Mouse (Mus musculus): ENCODE data around the gene Arhgef19. TPM values are rescaled to one million over a fixed set of nuclear protein-coding genes. Genes with fewer than 3 reads are reported as not detected.

Gene Arhgef19
- polyA plus RNA-seq, 1 experiment = 2.6 TPM

DNA sequence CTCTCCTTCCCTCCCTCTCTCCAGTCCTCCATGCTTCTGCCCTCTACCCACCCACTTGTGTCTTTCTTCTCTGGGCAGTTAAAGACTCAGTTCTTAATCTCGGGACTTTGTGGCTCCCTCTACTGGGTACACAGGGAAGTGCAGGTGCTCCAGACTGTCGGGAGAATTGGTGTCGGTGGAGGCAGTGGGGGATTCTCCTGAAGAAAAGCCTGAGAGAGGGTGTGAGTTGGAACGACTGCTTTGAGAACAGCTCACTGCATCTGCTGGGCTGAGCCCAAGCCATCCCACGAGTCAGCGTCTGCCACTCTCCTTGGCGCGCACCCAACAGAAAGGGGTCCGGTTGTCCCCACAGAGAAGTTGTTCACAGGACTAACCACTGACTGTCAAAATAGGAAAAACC is 28.5 kb downstream of the Arhgef19 start:
- peak; percentile 72 for DNase-seq (ENCODE audit: low read depth)
- TF ChIP-seq POLR2A (IDR thresholded peaks at IDR 0.05; ENCODE audit: borderline replicate concordance, extremely low read depth, insufficient read depth, insufficient read length, poor library complexity, severe bottlenecking) = no peak
- TF ChIP-seq CTCF (IDR thresholded peaks at IDR 0.05; ENCODE audit: borderline replicate concordance, extremely low read depth, insufficient read depth, insufficient read length) = peak; percentile 79; the same call in 1 of the 2 replicates

DNA sequence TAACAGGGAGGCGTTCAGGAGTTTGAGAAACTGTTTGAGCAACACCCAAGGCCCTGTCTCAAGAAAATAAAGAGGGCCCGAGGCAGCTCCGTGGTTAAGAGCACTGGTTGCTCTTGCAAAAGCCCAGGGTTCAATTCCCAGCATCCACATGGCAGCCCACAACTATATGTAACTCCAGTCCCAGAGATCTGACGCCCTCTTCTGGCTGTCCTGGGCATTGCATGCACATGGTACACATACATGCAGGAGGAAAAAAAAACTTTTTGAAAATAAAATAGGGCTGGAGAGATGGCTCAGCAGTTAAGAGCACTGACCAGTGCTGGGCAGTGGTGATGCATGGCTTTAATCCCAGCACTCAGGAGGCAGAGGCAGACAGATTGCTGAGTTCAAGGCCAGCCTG is 29.1 kb downstream of the Arhgef19 start:
- DNase-seq (ENCODE audit: low read depth) = no peak
- TF ChIP-seq POLR2A (IDR thresholded peaks at IDR 0.05; ENCODE audit: borderline replicate concordance, extremely low read depth, insufficient read depth, insufficient read length, poor library complexity, severe bottlenecking) (no peak), CTCF (IDR thresholded peaks at IDR 0.05; ENCODE audit: borderline replicate concordance, extremely low read depth, insufficient read depth, insufficient read length) (peak; percentile 30; the same call in 1 of the 2 replicates)

DNA sequence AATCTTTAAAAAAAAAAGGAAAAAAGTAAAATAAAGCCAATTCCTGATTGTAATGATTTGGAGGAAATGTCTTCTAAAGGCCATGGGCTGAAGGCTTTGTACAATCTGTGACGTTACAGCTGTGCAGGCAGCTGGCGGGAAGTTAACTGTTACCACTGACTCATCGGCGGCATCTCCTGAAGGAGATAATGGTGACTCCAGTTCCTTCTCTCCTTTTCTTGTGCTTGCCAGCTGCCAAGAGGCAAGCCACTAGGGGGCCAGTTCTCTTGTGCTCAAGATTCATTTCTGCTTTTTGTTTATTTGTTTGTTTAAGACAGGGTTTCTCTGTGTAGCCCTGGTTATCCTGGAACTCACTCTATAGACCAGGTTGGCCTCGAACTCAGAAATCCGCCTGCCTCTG is 29.8 kb downstream of the Arhgef19 start:
- DNase-seq (ENCODE audit: low read depth) = no peak
- TF ChIP-seq POLR2A (IDR thresholded peaks at IDR 0.05; ENCODE audit: borderline replicate concordance, extremely low read depth, insufficient read depth, insufficient read length, poor library complexity, severe bottlenecking) (no peak), CTCF (IDR thresholded peaks at IDR 0.05; ENCODE audit: borderline replicate concordance, extremely low read depth, insufficient read depth, insufficient read length) (0 out of 2 replicates have a peak, but pooled peaks have one; percentile 1)

DNA sequence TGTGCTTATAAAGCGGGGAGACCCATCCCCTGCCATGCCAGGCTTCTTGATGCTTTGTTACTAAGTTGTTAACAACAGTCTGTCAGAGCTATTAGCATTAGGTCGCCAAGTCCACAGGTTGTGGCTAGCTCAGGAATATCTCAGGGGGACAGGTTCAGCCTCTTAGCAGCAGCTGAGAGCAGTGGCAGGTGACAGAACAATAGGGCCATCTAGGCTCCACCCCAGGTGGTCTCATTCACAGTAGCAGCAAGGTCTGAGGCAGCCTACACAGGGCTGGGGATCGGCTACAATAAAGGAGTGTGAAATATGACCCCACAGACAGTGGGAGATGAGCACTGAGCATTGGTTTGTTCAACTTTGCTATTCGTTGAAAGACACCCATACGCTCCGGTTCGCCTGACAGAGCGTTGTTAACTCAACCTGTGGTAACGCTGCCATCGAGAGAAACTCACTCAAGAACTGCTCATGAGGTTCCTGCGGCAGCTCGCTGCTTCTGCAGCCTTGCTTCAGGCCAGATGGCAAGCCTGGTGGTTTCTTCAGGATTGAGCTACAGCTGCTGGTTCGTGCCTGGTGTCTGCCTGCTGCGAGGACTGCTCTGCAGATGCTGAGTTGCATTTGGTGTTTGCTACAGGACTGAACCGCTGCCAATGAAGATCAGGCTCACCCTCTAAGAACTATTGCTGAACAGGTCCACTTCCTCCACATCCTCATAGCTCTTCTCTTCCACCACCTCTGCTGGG is 31.1 kb downstream of the Arhgef19 start:
- DNase-seq (ENCODE audit: low read depth) = no peak
- no peak for TF ChIP-seq CTCF (IDR thresholded peaks at IDR 0.05; ENCODE audit: borderline replicate concordance, extremely low read depth, insufficient read depth, insufficient read length)
- no peak for TF ChIP-seq POLR2A (IDR thresholded peaks at IDR 0.05; ENCODE audit: borderline replicate concordance, extremely low read depth, insufficient read depth, insufficient read length, poor library complexity, severe bottlenecking)

DNA sequence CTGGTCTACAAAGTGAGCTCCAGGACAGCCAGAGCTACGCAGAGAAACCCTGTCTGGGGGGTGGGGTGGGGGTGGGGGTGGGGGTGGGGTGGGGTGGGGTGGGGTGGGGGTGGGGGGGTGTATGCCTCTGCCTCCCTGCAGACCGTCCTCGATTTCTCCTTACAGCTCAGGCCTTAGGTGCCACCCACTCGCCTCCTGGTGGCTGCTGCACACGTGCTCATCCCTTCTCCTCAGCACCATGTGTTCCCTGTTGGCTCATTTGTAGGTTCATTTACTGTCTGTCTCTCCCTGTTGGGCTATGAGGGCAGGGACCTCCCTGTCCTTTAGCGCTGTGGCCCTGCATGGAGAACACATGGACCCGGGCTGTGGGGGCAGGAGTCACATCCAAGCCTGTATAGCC is 31.9 kb downstream of the Arhgef19 start:
- no peak for TF ChIP-seq CTCF (IDR thresholded peaks at IDR 0.05; ENCODE audit: borderline replicate concordance, extremely low read depth, insufficient read depth, insufficient read length)
- no peak for TF ChIP-seq POLR2A (IDR thresholded peaks at IDR 0.05; ENCODE audit: borderline replicate concordance, extremely low read depth, insufficient read depth, insufficient read length, poor library complexity, severe bottlenecking)
- no peak for DNase-seq (ENCODE audit: low read depth)

DNA sequence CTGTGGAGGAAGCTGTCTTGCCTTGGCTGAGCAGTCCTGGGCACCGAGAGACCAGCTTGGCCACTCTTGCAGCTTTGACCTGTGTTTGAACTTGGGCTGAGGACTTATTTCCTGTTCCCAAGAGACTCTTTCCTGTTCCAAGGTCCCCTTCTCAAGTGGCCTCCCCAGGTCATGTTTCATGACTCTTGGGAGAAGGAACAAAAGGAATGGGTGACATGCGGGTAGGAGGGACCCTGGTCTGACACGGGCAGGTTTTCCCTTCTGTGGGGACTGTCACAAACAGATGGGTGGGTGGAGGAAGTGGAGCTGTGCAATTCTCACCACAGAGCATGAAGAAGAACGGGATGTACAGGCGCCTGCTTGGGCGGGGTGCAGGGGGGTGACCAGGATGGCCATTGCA is 32.4 kb downstream of the Arhgef19 start:
- TF ChIP-seq POLR2A (IDR thresholded peaks at IDR 0.05; ENCODE audit: borderline replicate concordance, extremely low read depth, insufficient read depth, insufficient read length, poor library complexity, severe bottlenecking) = no peak
- TF ChIP-seq CTCF (IDR thresholded peaks at IDR 0.05; ENCODE audit: borderline replicate concordance, extremely low read depth, insufficient read depth, insufficient read length) = no peak
- no peak for DNase-seq (ENCODE audit: low read depth)

DNA sequence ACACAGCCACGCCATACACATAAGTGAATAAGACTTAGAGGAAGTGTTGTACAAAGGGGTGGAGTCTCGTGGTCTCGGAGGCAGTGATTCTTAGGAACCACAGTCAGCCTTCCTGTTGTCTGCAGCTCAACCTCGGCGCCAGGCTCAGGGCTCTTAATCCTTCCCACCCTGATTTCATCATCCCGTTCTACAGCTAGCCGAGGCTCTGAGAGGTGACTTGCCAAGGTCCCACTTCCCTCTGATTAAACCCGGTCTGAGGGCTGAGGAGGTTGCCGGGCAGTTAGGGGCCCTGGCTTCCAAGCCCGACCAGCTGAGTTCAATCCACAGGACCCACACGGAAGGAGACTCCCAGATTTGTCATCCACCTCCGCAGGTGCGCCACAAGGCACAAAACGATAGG is 33.6 kb downstream of the Arhgef19 start:
- TF ChIP-seq CTCF (IDR thresholded peaks at IDR 0.05; ENCODE audit: borderline replicate concordance, extremely low read depth, insufficient read depth, insufficient read length) = no peak

DNA sequence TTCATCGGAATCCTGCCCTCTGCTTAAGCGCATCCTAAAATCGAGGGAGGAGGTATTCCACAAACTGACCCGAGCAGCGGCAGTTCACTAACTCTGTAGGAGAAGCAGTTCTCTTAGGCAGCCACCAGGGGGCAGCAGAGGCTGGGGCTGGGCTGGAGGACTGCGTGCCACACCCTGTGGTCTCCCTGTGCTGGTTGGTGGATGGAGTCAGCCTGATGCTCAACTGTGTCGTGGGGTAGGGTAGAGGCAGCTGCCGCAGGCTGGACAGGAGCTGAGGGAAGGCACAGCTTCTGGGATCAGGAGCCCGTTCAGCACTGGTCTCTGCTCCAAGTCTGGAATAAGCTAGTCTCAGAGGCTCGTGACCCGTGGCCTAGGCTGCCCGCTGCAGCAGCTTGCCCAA is 34.0 kb downstream of the Arhgef19 start:
- peak; percentile 100 for TF ChIP-seq CTCF (IDR thresholded peaks at IDR 0.05; ENCODE audit: borderline replicate concordance, extremely low read depth, insufficient read depth, insufficient read length)
- no peak for TF ChIP-seq POLR2A (IDR thresholded peaks at IDR 0.05; ENCODE audit: borderline replicate concordance, extremely low read depth, insufficient read depth, insufficient read length, poor library complexity, severe bottlenecking)

More for the DNA sequence above, 33.6 kb downstream of the Arhgef19 start:
- no peak for DNase-seq (ENCODE audit: low read depth)

DNA sequence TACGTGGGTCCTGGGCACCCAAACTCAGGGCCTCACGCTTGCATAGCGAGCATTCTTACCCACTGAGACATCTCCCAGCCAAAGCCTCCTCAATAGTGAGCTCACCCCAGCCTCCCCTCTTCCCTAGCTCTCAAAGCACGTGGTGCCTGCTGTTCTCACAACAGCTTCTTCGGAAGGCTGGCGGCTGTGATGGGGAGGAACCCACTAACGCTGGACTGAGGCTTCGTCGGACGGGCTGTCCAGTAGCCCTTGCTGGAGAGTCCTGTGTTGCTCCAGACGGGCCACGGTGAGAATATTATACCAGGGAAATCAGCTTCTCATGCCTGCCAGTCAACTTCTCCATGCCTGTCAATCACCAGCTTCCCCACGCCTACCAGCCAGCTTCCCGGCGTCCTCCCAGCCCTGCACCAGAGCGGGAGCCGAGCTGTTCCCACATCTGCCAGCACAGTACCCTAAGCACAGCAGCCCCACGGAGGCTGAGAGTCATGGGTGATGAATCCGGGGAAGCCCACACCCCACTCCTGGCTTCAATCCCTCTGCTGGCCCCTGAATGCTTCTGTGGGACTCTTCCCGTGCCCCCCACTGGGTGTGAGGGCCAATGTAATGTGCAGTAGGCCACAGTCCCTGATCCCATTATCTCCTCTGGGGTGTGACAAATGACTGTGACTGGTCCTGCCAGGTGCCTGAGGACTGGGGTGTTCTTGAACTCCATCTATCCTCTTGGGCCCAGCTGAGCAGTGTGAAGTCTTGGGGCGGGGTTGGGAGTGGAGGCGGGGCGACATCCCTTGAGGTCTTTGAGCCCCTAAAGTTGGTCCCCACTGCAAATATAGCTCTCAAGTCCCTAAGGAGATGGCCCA is 35.4 kb downstream of the Arhgef19 start:
- TF ChIP-seq POLR2A (IDR thresholded peaks at IDR 0.05; ENCODE audit: borderline replicate concordance, extremely low read depth, insufficient read depth, insufficient read length, poor library complexity, severe bottlenecking) (no peak), CTCF (IDR thresholded peaks at IDR 0.05; ENCODE audit: borderline replicate concordance, extremely low read depth, insufficient read depth, insufficient read length) (no peak)
- DNase-seq (ENCODE audit: low read depth) = peak; percentile 81

More for the DNA sequence above, 34.0 kb downstream of the Arhgef19 start:
- DNase-seq (ENCODE audit: low read depth) = peak; percentile 90

DNA sequence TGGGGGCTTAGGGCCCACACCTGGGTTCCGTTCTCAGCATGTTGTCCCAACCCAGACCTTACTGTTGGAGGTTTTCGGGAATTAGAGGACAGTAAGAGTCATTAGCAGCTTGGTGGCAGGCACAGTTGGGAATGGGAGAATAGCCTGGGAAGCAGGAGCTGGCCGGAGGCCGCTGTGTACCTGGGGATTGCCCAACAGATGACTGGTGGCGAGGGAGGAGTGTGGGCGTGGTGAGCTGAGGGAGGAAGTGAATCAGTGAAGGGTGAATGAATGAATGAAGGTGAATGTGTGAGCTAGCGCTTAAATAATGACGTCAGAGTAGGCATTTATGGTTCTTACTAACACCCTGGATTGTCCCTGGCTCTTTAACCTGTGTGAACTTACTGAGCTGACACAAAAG is 37.9 kb downstream of the Arhgef19 start:
- no peak for DNase-seq (ENCODE audit: low read depth)
- no peak for TF ChIP-seq POLR2A (IDR thresholded peaks at IDR 0.05; ENCODE audit: borderline replicate concordance, extremely low read depth, insufficient read depth, insufficient read length, poor library complexity, severe bottlenecking)
- TF ChIP-seq CTCF (IDR thresholded peaks at IDR 0.05; ENCODE audit: borderline replicate concordance, extremely low read depth, insufficient read depth, insufficient read length) = no peak

DNA sequence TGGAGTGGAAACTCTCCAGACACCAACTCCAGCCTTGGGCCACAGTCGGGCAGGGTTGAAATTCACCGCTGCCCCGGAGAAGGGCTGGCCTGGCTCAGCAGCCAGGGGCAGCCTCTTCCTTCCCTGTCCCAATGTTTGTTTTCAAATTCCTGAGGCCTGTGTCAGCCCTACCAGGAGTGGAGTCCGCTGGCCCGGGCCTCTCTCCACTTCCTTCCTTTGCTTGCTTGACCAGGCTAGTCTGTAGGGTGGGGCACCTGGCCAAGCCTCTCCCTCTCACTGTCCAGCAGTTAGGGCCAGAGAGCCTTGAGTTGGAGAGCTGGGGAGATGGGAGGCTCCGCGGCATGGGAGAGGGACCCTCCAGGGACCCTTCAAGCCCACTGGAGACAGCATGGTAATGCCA is 38.9 kb downstream of the Arhgef19 start:
- DNase-seq (ENCODE audit: low read depth) = no peak
- TF ChIP-seq POLR2A (IDR thresholded peaks at IDR 0.05; ENCODE audit: borderline replicate concordance, extremely low read depth, insufficient read depth, insufficient read length, poor library complexity, severe bottlenecking) (no peak), CTCF (IDR thresholded peaks at IDR 0.05; ENCODE audit: borderline replicate concordance, extremely low read depth, insufficient read depth, insufficient read length) (no peak)

Measured in brain, embryonic 14.5 days (tissue).